Mouse (Mus musculus) kidney, embryonic 14.5 days (tissue): ENCODE measurements around the gene Lmo2. TPM values are rescaled to one million over a fixed set of nuclear protein-coding genes. Genes with fewer than 3 reads are reported as not detected.

Experiments used
- ATAC-seq: fragments of 200-750 bp; cut with Nextera tagmentation; 2 replicates; pipeline ENCODE4 v1.8.0; 2017; ENCODE audit warnings: moderate number of reproducible peaks, mild to moderate bottlenecking, moderate TSS enrichment, moderate library complexity; ENCODE audit not compliant: low FRiP score, low TSS enrichment
- H3K27ac ChIP-seq: fragments of 300-500 bp; sonication (generic); 2 replicates; pipeline ENCODE4 v1.5.1; 2014; ENCODE audit warnings: low read depth, mild to moderate bottlenecking, low read length, moderate library complexity, mixed read lengths
- H3K27me3 ChIP-seq: fragments of 300-500 bp; sonication (generic); 2 replicates; pipeline ENCODE4 v1.6.1; 2014; ENCODE audit warnings: mild to moderate bottlenecking, low read length; ENCODE audit not compliant: control insufficient read depth, insufficient read depth
- H3K36me3 ChIP-seq: fragments of 300-500 bp; sonication (generic); 2 replicates; pipeline ENCODE4 v1.6.1; 2014; ENCODE audit warnings: low read length, mixed read lengths; ENCODE audit not compliant: control insufficient read depth, insufficient read depth
- H3K4me1 ChIP-seq: fragments of 300-500 bp; sonication (generic); 2 replicates; pipeline ENCODE4 v1.6.1; 2014; ENCODE audit warnings: low read length, mixed read lengths; ENCODE audit not compliant: control insufficient read depth, insufficient read depth
- H3K4me2 ChIP-seq: fragments of 300-500 bp; sonication (generic); replicated peaks from 2 replicates; pipeline ENCODE4 v1.6.1; 2014; ENCODE audit warnings: low read depth, mild to moderate bottlenecking, low read length
- H3K4me3 ChIP-seq: fragments of 300-500 bp; sonication (generic); 2 replicates; pipeline ENCODE4 v1.5.1; 2014; ENCODE audit warnings: mild to moderate bottlenecking, low read length
- H3K9ac ChIP-seq: fragments of 300-500 bp; sonication (generic); 2 replicates; pipeline ENCODE4 v1.6.1; 2014; ENCODE audit warnings: low read depth, mild to moderate bottlenecking, low read length, moderate library complexity
- H3K9me3 ChIP-seq: fragments of 300-500 bp; sonication (generic); 2 replicates; pipeline ENCODE4 v1.6.1; 2016; ENCODE audit warnings: low read length; ENCODE audit not compliant: control insufficient read depth
- WGBS: fragments of 180-500 bp; shearing (Covaris S2); extraction: QIAGEN DNeasy Blood & Tissue Kit; methylation state at CpG from one replicate; pipeline ENCODE4 v1.1.7; 2014; 5-methylcytosine and 5-hydroxymethylcytosine counted together
- polyA plus RNA-seq: library from polyadenylated mRNA; unstranded; fragments of >200 nt; fragmentation: Nextera tagmentation; extraction: Ambion mirVana; gene quantifications from 2 replicates; pipeline ENCODE4 v1.2.1, GENCODE M21; 2014

The Lmo2 gene
- polyA plus RNA-seq, 1 experiment from 2014 or later = 36.7 TPM

DNA sequence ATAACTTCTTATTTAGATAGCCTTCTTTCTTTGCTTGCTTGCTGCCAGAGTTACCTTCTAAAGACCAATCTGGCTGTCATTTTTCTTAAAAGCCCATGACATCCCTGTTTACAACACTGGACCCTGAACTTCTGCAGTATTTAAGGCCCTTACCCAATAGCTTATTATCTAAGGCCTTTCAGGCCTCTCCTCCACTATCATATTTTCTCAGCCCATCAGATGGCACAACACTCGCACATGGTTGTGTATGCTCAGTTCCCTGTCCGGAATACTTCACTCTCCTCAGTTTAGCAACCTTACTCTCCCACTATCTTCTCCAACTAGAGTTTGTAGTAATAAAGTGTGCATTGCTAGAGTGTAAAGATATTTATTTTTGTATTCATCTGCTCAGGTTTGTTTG is 71.3 kb downstream of the Lmo2 start:
- Histone ChIP-seq H3K4me1 (peaks cover 14% of the 10 kb centered on the region), H3K9me3 (no peaks in the 10 kb centered on the region), H3K9ac (no peak overlapping the region), H3K27ac (no peak overlapping the region), H3K27me3 (no peaks in the 10 kb centered on the region), H3K36me3 (peaks cover 6% of the 10 kb centered on the region; the same call in 1 of the 2 replicates), H3K4me2 (peak overlapping the region; percentile 84), H3K4me3 (peak overlapping the region; percentile 98)
- 73% methylated on average over 2 of the region's 2 CpGs for WGBS
- no peak for ATAC-seq

DNA sequence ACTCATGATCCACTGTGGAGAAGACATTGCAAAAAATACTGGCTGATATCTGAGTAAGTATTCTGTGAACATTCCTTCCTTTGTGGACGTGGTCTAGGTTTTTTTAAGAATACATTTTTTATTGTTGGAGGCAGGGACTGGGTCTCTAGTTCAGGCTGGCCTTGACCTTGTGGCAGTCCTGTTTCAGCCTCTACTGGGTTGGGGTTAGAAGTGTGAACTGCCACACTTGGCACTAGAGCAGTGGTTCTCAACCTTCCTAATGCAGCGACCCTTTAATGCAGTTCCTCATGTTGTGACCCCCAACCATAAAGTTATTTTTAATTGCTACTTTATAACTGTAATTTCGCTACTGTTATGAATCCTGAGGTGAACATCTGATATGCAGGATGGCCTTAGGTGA is 72.6 kb downstream of the Lmo2 start:
- WGBS = 75% methylated on average over 3 of the region's 3 CpGs
- Histone ChIP-seq H3K9me3 (no peaks in the 10 kb centered on the region), H3K4me2 (no peak overlapping the region), H3K9ac (no peak overlapping the region), H3K36me3 (peaks cover 10% of the 10 kb centered on the region; the same call in 1 of the 2 replicates), H3K4me1 (peaks cover 14% of the 10 kb centered on the region), H3K27me3 (no peaks in the 10 kb centered on the region), H3K4me3 (no peak overlapping the region), H3K27ac (no peak overlapping the region)
- ATAC-seq = no peak

Other genes with a start within 250 kb of the Lmo2 start
- 19.6 and 34.2 TPM in 2 replicates for gene Nat10, start 196.7 kb upstream of the Lmo2 start, polyA plus RNA-seq
- 215 and 448 TPM in 2 replicates for gene Caprin1, start 160.3 kb upstream of the Lmo2 start, polyA plus RNA-seq
- 41.5 and 54.4 TPM in 2 replicates for gene Fbxo3, start 69.7 kb downstream of the Lmo2 start, polyA plus RNA-seq
- 1.8 and 3.7 TPM in 2 replicates for gene 4931422A03Rik, start 70.4 kb downstream of the Lmo2 start, polyA plus RNA-seq
- gene Gm10912, start 107.8 kb downstream of the Lmo2 start, polyA plus RNA-seq = not detected in 2 replicates
- gene Gm10799, start 110.6 kb downstream of the Lmo2 start, polyA plus RNA-seq = not detected in 2 replicates
- 5.6 and 9.3 TPM in 2 replicates for gene Cd59b, start 111.9 kb downstream of the Lmo2 start, polyA plus RNA-seq
- gene Cd59a, start 137.8 kb downstream of the Lmo2 start, polyA plus RNA-seq = 38.2 and 40.7 TPM in 2 replicates
- gene A930018P22Rik, start 164.8 kb downstream of the Lmo2 start, polyA plus RNA-seq = 0.27 TPM in 1 of 2 replicates, not detected in the other